Mouse (Mus musculus): ENCODE results near the gene Gm10447. TPM values are rescaled to one million over a fixed set of nuclear protein-coding genes. Genes with fewer than 3 reads are reported as not detected.

The Gm10447 gene
- polyA plus RNA-seq, 1 experiment from 2014 or later: 0.22 TPM

Small RNA genes within 50 kb of the gene (microRNA-seq; reads per million reads assigned to microRNA genes)
- gene Mir6920: 1.2 reads per million

Other genes with a start within 250 kb of the Gm10447 start
- 32.4 and 33.7 TPM in 2 replicates for gene Hspa4, start 156.7 kb downstream of the Gm10447 start, polyA plus RNA-seq (2015; fragmentation: Nextera tagmentation; extraction: Ambion mirVana)
- 6.0 and 7.3 TPM in 2 replicates for gene Zcchc10, start 132.4 kb downstream of the Gm10447 start, polyA plus RNA-seq (2015; fragmentation: Nextera tagmentation; extraction: Ambion mirVana)
- 8.3 and 8.6 TPM in 2 replicates for gene Aff4, start 106.3 kb downstream of the Gm10447 start, polyA plus RNA-seq (2015; fragmentation: Nextera tagmentation; extraction: Ambion mirVana)
- 71.4 and 78.2 TPM in 2 replicates for gene Leap2, start 33.9 kb downstream of the Gm10447 start, polyA plus RNA-seq (2015; fragmentation: Nextera tagmentation; extraction: Ambion mirVana)
- 513 and 549 TPM in 2 replicates for gene Uqcrq, start 26.3 kb downstream of the Gm10447 start, polyA plus RNA-seq (2015; fragmentation: Nextera tagmentation; extraction: Ambion mirVana)
- 0.41 and 0.43 TPM in 2 replicates for gene Gdf9, start 26.1 kb downstream of the Gm10447 start, polyA plus RNA-seq (2015; fragmentation: Nextera tagmentation; extraction: Ambion mirVana)
- gene Shroom1, start 95 bp upstream of the Gm10447 start, polyA plus RNA-seq (2015; fragmentation: Nextera tagmentation; extraction: Ambion mirVana): 3.1 and 4.1 TPM in 2 replicates
- not detected in 2 replicates for gene Gm9837, start 13.4 kb upstream of the Gm10447 start, polyA plus RNA-seq (2015; fragmentation: Nextera tagmentation; extraction: Ambion mirVana)
- 0.49 and 0.64 TPM in 2 replicates for gene Gm9945, start 23.1 kb upstream of the Gm10447 start, polyA plus RNA-seq (2015; fragmentation: Nextera tagmentation; extraction: Ambion mirVana)
- 13.5 and 15.9 TPM in 2 replicates for gene Sowaha, start 23.2 kb upstream of the Gm10447 start, polyA plus RNA-seq (2015; fragmentation: Nextera tagmentation; extraction: Ambion mirVana)
- 16.5 and 18.9 TPM in 2 replicates for gene Sept8, start 62.1 kb upstream of the Gm10447 start, polyA plus RNA-seq (2015; fragmentation: Nextera tagmentation; extraction: Ambion mirVana)
- gene Kif3a, start 110.3 kb upstream of the Gm10447 start, polyA plus RNA-seq (2015; fragmentation: Nextera tagmentation; extraction: Ambion mirVana): 7.4 and 9.7 TPM in 2 replicates
- 0.20 and 0.27 TPM in 2 replicates for gene Il4, start 161.6 kb upstream of the Gm10447 start, polyA plus RNA-seq (2015; fragmentation: Nextera tagmentation; extraction: Ambion mirVana)
- gene Il13, start 177.6 kb upstream of the Gm10447 start, polyA plus RNA-seq (2015; fragmentation: Nextera tagmentation; extraction: Ambion mirVana): not detected in 2 replicates